Mouse (Mus musculus): ENCODE measurements around the gene Kiz. TPM values are rescaled to one million over a fixed set of nuclear protein-coding genes. Genes with fewer than 3 reads are reported as not detected.
A peak's percentile ranks its signal among the peaks of the same experiment; 100 is the strongest.

Kiz gene
- total RNA-seq, 2 experiments from 2014 or later, result 20.6 to 20.9 TPM

GRCm38 (mm10) chr2:146836246-146836645 is 19.4 kb upstream of the Kiz start:
- H3K27ac ChIP-seq, result no peak overlapping the region; the same call in 1 of the 2 replicates
- TF ChIP-seq CTCF (conservative IDR thresholded peaks at IDR 0.05), result no peak
- no peak overlapping the region for H3K4me3 ChIP-seq
- no peak for DNase-seq (ENCODE audit: low spot score in 2 of 2)

- H3K4me3 ChIP-seq, result no peak overlapping the region; the same call in 1 of the 2 replicates
- H3K27ac ChIP-seq, result peak overlapping the region; percentile 16; the same call in 1 of the 2 replicates
- no peak for DNase-seq (ENCODE audit: low spot score in 2 of 2)
- no peak for TF ChIP-seq CTCF (conservative IDR thresholded peaks at IDR 0.05)
Observed at GRCm38 (mm10) chr2:146836871-146837550, 18.7 kb upstream of the Kiz start.

- Histone ChIP-seq H3K4me3 (no peak overlapping the region; the same call in 1 of the 2 replicates), H3K27ac (peak overlapping the region; percentile 64; the same call in 1 of the 2 replicates)
- TF ChIP-seq CTCF (conservative IDR thresholded peaks at IDR 0.05), result no peak
- DNase-seq (ENCODE audit: low spot score in 2 of 2), result no peak
Observed at GRCm38 (mm10) chr2:146837653-146838052, 18.0 kb upstream of the Kiz start.

- Histone ChIP-seq H3K27ac (peak overlapping the region; percentile 64), H3K4me3 (peak overlapping the region; percentile 41)
- DNase-seq (ENCODE audit: low spot score in 2 of 2), result no peak
- TF ChIP-seq CTCF (conservative IDR thresholded peaks at IDR 0.05), result no peak
Observed at GRCm38 (mm10) chr2:146838596-146839302, 16.9 kb upstream of the Kiz start.

GRCm38 (mm10) chr2:146839303-146840030 is 16.2 kb upstream of the Kiz start:
- H3K4me3 ChIP-seq, result peak overlapping the region; percentile 41
- TF ChIP-seq CTCF (conservative IDR thresholded peaks at IDR 0.05), result no peak

GRCm38 (mm10) chr2:146847863-146848262 is 7.8 kb upstream of the Kiz start:
- H3K27ac ChIP-seq, result no peak overlapping the region
- no peak for TF ChIP-seq CTCF (conservative IDR thresholded peaks at IDR 0.05)
- no peak overlapping the region for H3K4me3 ChIP-seq
- DNase-seq (ENCODE audit: low spot score in 2 of 2), result no peak

More at GRCm38 (mm10) chr2:146839303-146840030, 16.2 kb upstream of the Kiz start:
- peak overlapping the region; percentile 64; the same call in 1 of the 2 replicates for H3K27ac ChIP-seq
- no peak for DNase-seq (ENCODE audit: low spot score in 2 of 2)

- Histone ChIP-seq H3K4me3 (peak overlapping the region; percentile 81), H3K27ac (peak overlapping the region; percentile 85)
- no peak for TF ChIP-seq CTCF (conservative IDR thresholded peaks at IDR 0.05)
- DNase-seq (ENCODE audit: low spot score in 2 of 2), result peak; percentile 8 to 31
Observed at GRCm38 (mm10) chr2:146856120-146856519, 456 bp downstream of the Kiz start.

- TF ChIP-seq CTCF (conservative IDR thresholded peaks at IDR 0.05), result no peak
- Histone ChIP-seq H3K27ac (no peak overlapping the region), H3K4me3 (no peak overlapping the region; the same call in 1 of the 2 replicates)
- DNase-seq (ENCODE audit: low spot score in 2 of 2), result no peak
Observed at GRCm38 (mm10) chr2:146856853-146857252, 1.2 kb downstream of the Kiz start.

- no peak for TF ChIP-seq CTCF (conservative IDR thresholded peaks at IDR 0.05)
- Histone ChIP-seq H3K27ac (no peak overlapping the region), H3K4me3 (no peak overlapping the region)
- no peak for DNase-seq (ENCODE audit: low spot score in 2 of 2)
Observed at GRCm38 (mm10) chr2:146865781-146866180, 10.1 kb downstream of the Kiz start.

GRCm38 (mm10) chr2:146871300-146872269 is 15.9 kb downstream of the Kiz start:
- H3K4me3 ChIP-seq, result no peak overlapping the region
- DNase-seq (ENCODE audit: low spot score in 2 of 2), result no peak
- no peak overlapping the region for H3K27ac ChIP-seq
- TF ChIP-seq CTCF (conservative IDR thresholded peaks at IDR 0.05), result no peak

- Histone ChIP-seq H3K27ac (no peak overlapping the region), H3K4me3 (no peak overlapping the region)
- no peak for TF ChIP-seq CTCF (conservative IDR thresholded peaks at IDR 0.05)
- DNase-seq (ENCODE audit: low spot score in 2 of 2), result no peak
Observed at GRCm38 (mm10) chr2:146872697-146873096, 17.0 kb downstream of the Kiz start.

- Histone ChIP-seq H3K4me3 (no peak overlapping the region), H3K27ac (no peak overlapping the region)
- TF ChIP-seq CTCF (conservative IDR thresholded peaks at IDR 0.05), result no peak
- no peak for DNase-seq (ENCODE audit: low spot score in 2 of 2)
Observed at GRCm38 (mm10) chr2:146873881-146874441, 18.3 kb downstream of the Kiz start.

Data from layer of hippocampus, adult 2 months (tissue).